Mouse (Mus musculus) E14TG2a.4 (cell line): ENCODE data around the gene Tmem39b.

Experiments used
- CTCF ChIP-seq: conservative IDR thresholded peaks from 2 replicates; pipeline ENCODE4 v1.5.1; 2014; ENCODE audit warnings: low read length
- POU5F1 ChIP-seq: IDR thresholded peaks from 2 replicates; pipeline ENCODE4 v1.6.1; 2014; ENCODE audit warnings: low read length, borderline replicate concordance

GRCm38 (mm10) chr4:129741974-129742231 is 45.3 kb upstream of the Tmem39b start:
- TF ChIP-seq CTCF (no peak), POU5F1 (no peak)
